Mouse (Mus musculus) megakaryocyte, embryonic 14.5 days (primary cell): ENCODE measurements at regions not wholly inside any gene's neighbourhood (a gene's known extent, or its start where the extent isn't known, plus 50 kb on each side); places are given as distances from the start of the nearest gene placed in this dataset.
A peak's percentile ranks its signal among the peaks of the same experiment; 100 is the strongest.
"Not testable (repeated sequence)": the region's sequence is repeated elsewhere in the genome, so short reads cannot be mapped to it uniquely, and the experiment has no call there.

Experiments
- H3K27me3 ChIP-seq: replicated peaks from 2 replicates; pipeline ENCODE3; 2012; ENCODE audit warnings: inconsistent platforms
- H3K36me3 ChIP-seq: replicated peaks from 2 replicates; pipeline ENCODE3; 2012; ENCODE audit warnings: low read length, inconsistent platforms, mixed read lengths
- H3K4me1 ChIP-seq: 2 replicates; pipeline ENCODE4 v1.6.1; 2012; ENCODE audit warnings: inconsistent platforms
- H3K4me3 ChIP-seq: replicated peaks from 2 replicates; pipeline ENCODE3; 2012; ENCODE audit warnings: moderate library complexity, mild to moderate bottlenecking, inconsistent platforms
- H3K9me3 ChIP-seq: 2 replicates; pipeline ENCODE4 v1.6.1; 2012; ENCODE audit warnings: inconsistent platforms

DNA sequence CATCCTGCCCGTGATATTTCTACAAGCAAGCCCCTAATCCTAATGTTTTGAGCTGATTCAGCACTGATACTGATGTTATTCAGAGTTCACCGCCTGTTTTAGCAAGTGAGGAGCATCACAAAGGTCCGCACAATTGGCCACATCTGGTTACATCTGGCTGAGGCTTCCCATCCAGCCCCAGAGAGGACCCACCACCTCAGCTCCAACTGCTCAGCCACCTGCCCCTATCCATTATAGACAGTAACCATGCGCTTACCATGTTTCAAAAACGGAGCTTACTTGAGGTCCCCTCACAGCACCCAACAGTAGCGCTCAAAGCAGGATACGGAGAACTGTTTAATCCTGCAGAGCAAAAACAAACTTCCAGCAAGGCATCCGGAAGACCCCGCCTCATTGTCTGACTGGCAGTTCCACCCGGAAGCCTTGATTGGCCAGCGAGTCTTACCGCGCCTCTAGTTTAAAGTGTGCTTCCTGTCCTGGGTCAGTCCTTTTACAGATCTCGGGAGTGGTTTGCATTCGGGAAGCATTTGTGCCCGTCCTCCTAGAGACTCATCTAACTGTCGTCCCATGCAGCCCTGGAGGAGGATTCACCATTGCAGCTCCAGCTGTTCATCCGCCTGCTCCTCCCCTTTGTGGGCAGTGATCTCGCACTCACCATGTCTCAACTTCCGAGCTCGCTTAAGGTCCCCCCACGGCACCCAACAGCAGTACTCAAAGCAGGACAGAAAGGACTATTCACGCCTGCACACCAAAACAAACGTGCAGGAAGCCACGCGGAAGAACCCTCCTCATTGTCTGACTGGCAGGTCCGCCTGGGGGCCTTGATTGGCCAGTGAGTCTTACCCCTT is 69.9 kb upstream of the Zfp825 start:
- H3K4me1 ChIP-seq, H3K9me3 ChIP-seq, H3K36me3 ChIP-seq, H3K27me3 ChIP-seq: not testable (repeated sequence)
- peak overlapping the region; percentile 91 for H3K4me3 ChIP-seq

DNA sequence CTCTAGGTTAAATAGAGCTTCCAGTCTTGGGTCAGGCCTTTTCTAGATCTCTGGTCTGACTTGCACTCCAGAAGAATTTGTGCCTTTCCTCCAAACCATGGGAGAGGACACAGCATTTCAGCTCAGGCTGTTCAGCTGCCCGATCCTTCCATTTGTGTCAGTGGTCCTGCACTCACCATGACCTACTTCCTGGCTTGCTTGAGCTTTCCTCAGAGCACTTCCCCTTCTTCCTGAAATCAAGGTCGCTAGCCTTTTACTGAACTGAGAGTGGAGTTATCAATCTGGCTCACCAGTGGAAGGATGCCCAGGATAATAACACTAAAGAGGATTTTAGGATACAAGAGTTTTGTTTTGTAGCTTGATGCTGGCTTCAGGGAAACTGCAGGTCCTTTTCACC is 70.5 kb upstream of the Zfp825 start:
- not testable (repeated sequence) for H3K9me3 ChIP-seq, H3K27me3 ChIP-seq, H3K36me3 ChIP-seq, H3K4me1 ChIP-seq
- H3K4me3 ChIP-seq: peak overlapping the region; percentile 86

DNA sequence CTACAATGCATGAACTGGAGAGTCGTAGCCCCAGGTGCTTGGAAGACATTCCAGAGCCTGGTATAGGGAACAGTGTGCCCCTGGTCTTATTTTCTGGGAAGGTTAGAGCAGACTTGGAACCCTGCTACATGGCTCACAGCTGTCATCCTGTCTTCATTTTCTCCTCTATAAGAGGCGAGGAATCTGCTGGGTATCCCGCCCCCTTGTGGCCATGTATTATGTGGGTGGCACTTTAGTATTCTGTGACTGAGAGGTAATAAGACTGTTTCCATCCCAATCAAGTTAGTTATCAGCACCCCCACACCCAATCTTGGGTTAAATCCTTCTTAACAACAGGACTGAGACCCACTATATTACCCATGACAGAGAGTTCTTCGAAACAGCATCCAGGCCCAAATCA is 69.4 kb upstream of the Erap1 start:
- not testable (repeated sequence) for H3K27me3 ChIP-seq

More for the DNA sequence above, 69.4 kb upstream of the Erap1 start:
- not testable (repeated sequence) for H3K36me3 ChIP-seq, H3K4me3 ChIP-seq, H3K4me1 ChIP-seq
- peaks cover 14% of the 10 kb centered on the region for H3K9me3 ChIP-seq
